Mouse (Mus musculus): ENCODE results near the gene Kcnj6.

DNA sequence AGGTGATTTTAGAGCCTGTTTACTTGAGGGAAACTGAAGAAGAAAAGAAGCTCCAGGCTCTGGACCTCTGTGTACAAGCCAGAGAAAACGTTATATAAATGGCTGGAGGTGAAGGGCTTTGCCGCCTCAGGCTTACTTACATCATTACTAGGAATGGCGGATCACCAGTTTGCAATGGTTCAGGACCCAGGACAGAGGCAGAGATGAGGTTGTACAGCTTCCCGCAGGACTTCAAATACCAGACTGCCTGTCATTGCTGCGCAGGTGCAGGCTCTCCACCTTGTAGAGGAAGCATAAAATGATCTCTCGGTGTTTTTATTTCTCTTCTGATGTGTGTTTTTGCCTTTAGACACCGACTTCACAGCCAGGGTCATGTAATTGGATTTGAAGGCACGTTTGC is 7.1 kb upstream of the Kcnj6 start:
- TF ChIP-seq CTCF (IDR thresholded peaks at IDR 0.05; ENCODE audit: extremely low read depth, insufficient read length, insufficient replicate concordance, low read depth, low read length) (no peak), POLR2A (IDR thresholded peaks at IDR 0.05; ENCODE audit: low read depth, low read length) (no peak)

Measured in small intestine, adult 2 months (tissue).